ENCODE assay signal across 17 mouse cellular contexts in genomic region chr19:57657426-57658087, GRCm38 (mm10). TPM values are rescaled to one million over a fixed set of nuclear protein-coding genes. Genes with fewer than 3 reads are reported as not detected.
DNase-seq lines count a peak whose midpoint lies in the region; ATAC-seq and TF ChIP-seq lines count a peak whose summit lies in the region.
"Had no signal": no experiment of that assay in that cellular context is flagged by ENCODE, and none has a peak within 500 bp of the region (broad histone marks: within the 10 kb centered on the region; RNA-seq: fewer than 3 reads in every experiment).

No protein-coding gene starts in this region.

- H3K27me3 ChIP-seq in heart, embryonic 15.5 days = no peaks in the 10 kb centered on the region
- no peaks in the 10 kb centered on the region for H3K27me3 ChIP-seq in ES-Bruce4 (ENCODE audit: control insufficient read depth, insufficient read depth, low read length, poor library complexity, severe bottlenecking)
- H3K27me3 ChIP-seq in embryonic facial prominence, embryonic 15.5 days = no peaks in the 10 kb centered on the region
- H3K27me3 ChIP-seq: embryonic facial prominence, embryonic 12.5 days; neural tube, embryonic 13.5 days had no signal

- TF ChIP-seq CTCF in ES-Bruce4 (IDR thresholded peaks at IDR 0.05; ENCODE audit: low read depth, low read length) = no peak

- no peaks in the 10 kb centered on the region; the same call in 1 of the 2 replicates for H3K36me3 ChIP-seq in heart, embryonic 15.5 days
- peaks cover 2% of the 10 kb centered on the region; the same call in 1 of the 2 replicates for H3K36me3 ChIP-seq in ES-Bruce4 (ENCODE audit: control insufficient read depth, insufficient read depth, low read length, poor library complexity, severe bottlenecking)
- peaks cover 26% of the 10 kb centered on the region for H3K36me3 ChIP-seq in embryonic facial prominence, embryonic 15.5 days

- WGBS in heart, embryonic 15.5 days = 61% methylated on average over 12 of the region's 12 CpGs
- whole genome bisulfite sequencing in embryonic facial prominence, embryonic 15.5 days = 57% methylated on average over 12 of the region's 12 CpGs

- H3K4me1 ChIP-seq in heart, embryonic 15.5 days (replicated peaks) = no peaks in the 10 kb centered on the region
- peaks cover 3% of the 10 kb centered on the region for H3K4me1 ChIP-seq in ES-Bruce4 (ENCODE audit: control insufficient read depth, insufficient read depth, low read length)
- no peaks in the 10 kb centered on the region for H3K4me1 ChIP-seq in embryonic facial prominence, embryonic 15.5 days
- H3K4me1 ChIP-seq: embryonic facial prominence, embryonic 12.5 days; neural tube, embryonic 13.5 days had no signal

- no peak overlapping the region for H3K4me2 ChIP-seq in heart, embryonic 15.5 days
- no peak overlapping the region for H3K4me2 ChIP-seq in embryonic facial prominence, embryonic 15.5 days (replicated peaks)
- H3K4me2 ChIP-seq: embryonic facial prominence, embryonic 12.5 days; neural tube, embryonic 13.5 days had no signal

- DNase-seq in heart, postnatal 25 days (ENCODE audit: low spot score) = no peak
- DNase-seq in kidney, postnatal 14 days = peak; percentile 27
- no peak for DNase-seq in cerebellum, postnatal 14 days
- no peak for DNase-seq in urinary bladder, adult 18-20 months (ENCODE audit: low spot score in 2 of 2)
- DNase-seq: adrenal gland, postnatal 36 days; cerebellum, adult 11 months; gastrocnemius, postnatal 14 days; midbrain, embryonic 14.5 days; retina, postnatal 1 day had no signal

- TF ChIP-seq EP300 in ES-Bruce4 (IDR thresholded peaks at IDR 0.05; ENCODE audit: insufficient read depth, low read depth, low read length) = peak; percentile 69; the same call in 1 of the 2 replicates

- H3K9ac ChIP-seq in heart, embryonic 15.5 days = no peak overlapping the region
- H3K9ac ChIP-seq in ES-Bruce4 (ENCODE audit: low read depth, poor library complexity, severe bottlenecking) = no peak overlapping the region
- H3K9ac ChIP-seq in embryonic facial prominence, embryonic 15.5 days = no peak overlapping the region
- H3K9ac ChIP-seq: embryonic facial prominence, embryonic 12.5 days; liver, embryonic 14.5 days; neural tube, embryonic 13.5 days had no signal

- no peak overlapping the region for H3K4me3 ChIP-seq in heart, embryonic 15.5 days
- H3K4me3 ChIP-seq in ES-Bruce4 (ENCODE audit: low read depth, low read length) = no peak overlapping the region
- no peak overlapping the region for H3K4me3 ChIP-seq in embryonic facial prominence, embryonic 15.5 days (replicated peaks)
- H3K4me3 ChIP-seq: embryonic facial prominence, embryonic 12.5 days; hindbrain, embryonic 10.5 days; neural tube, embryonic 13.5 days had no signal

- H3K27ac ChIP-seq in heart, embryonic 15.5 days = peak overlapping the region; percentile 51; the same call in 1 of the 2 replicates
- no peak overlapping the region for H3K27ac ChIP-seq in ES-Bruce4 (ENCODE audit: insufficient read depth, low read length)
- peak overlapping the region; percentile 44 for H3K27ac ChIP-seq in embryonic facial prominence, embryonic 15.5 days (replicated peaks)
- H3K27ac ChIP-seq: embryonic facial prominence, embryonic 12.5 days; hindbrain, embryonic 10.5 days; liver, embryonic 14.5 days; neural tube, embryonic 13.5 days had no signal

- intact Hi-C loops in heart, postnatal 25 days (cut with DNase I) = loop anchor here (2.0 to 5.0 kb wide), 2 partner anchors 899 to 970 kb away; no protein-coding TSS in a partner anchor

- no peak for TF ChIP-seq POLR2A in ES-Bruce4 (IDR thresholded peaks at IDR 0.05; ENCODE audit: insufficient read depth, low read length)

- H3K9me3 ChIP-seq in heart, embryonic 15.5 days (replicated peaks) = no peaks in the 10 kb centered on the region
- no peaks in the 10 kb centered on the region for H3K9me3 ChIP-seq in ES-Bruce4 (replicated peaks; ENCODE audit: control insufficient read depth, insufficient read depth, low read length, poor library complexity, severe bottlenecking)
- no peaks in the 10 kb centered on the region for H3K9me3 ChIP-seq in embryonic facial prominence, embryonic 15.5 days (replicated peaks)
- H3K9me3 ChIP-seq: embryonic facial prominence, embryonic 12.5 days; hindbrain, embryonic 10.5 days; neural tube, embryonic 13.5 days had no signal

- no peak for ATAC-seq in heart, embryonic 15.5 days (replicated peaks; ENCODE audit: insufficient number of reproducible peaks, insufficient read depth, low FRiP score, low read depth)
- ATAC-seq in embryonic facial prominence, embryonic 15.5 days (ENCODE audit: insufficient number of reproducible peaks, low FRiP score, low TSS enrichment, low read depth) = no peak
- ATAC-seq: forebrain, embryonic 14.5 days had no signal

RNA-seq across cellular contexts. Expression of gene Atrnl1, which starts 46.7 kb away (rescaled TPM):
- 2.9 and 3.8 TPM in 2 replicates for polyA plus RNA-seq in heart, embryonic 15.5 days (2015; fragmentation: Nextera tagmentation; extraction: Ambion mirVana)
- total RNA-seq in heart, postnatal 25 days (2021) = 10 to 100 TPM; 13.8 to 16.1 TPM
- polyA plus RNA-seq in ES-Bruce4 (2011; ENCODE audit: insufficient read depth, insufficient read length, low read depth, missing spikeins) = 10.9 and 12.3 TPM in 2 replicates
- 7.1 and 8.0 TPM in 2 replicates for polyA plus RNA-seq in embryonic facial prominence, embryonic 15.5 days (2015; fragmentation: Nextera tagmentation; extraction: Ambion mirVana)
